Mouse (Mus musculus) kidney, embryonic 14.5 days (tissue): ENCODE measurements around the gene Olfr1056. TPM values are rescaled to one million over a fixed set of nuclear protein-coding genes. Genes with fewer than 3 reads are reported as not detected.
"Not testable (repeated sequence)": the region's sequence is repeated elsewhere in the genome, so short reads cannot be mapped to it uniquely, and the experiment has no call there.

ENCODE experiments used
- ATAC-seq: fragments of 200-750 bp; cut with Nextera tagmentation; 2 replicates; pipeline ENCODE4 v1.8.0; 2017; ENCODE audit warnings: moderate number of reproducible peaks, mild to moderate bottlenecking, moderate TSS enrichment, moderate library complexity; ENCODE audit not compliant: low FRiP score, low TSS enrichment
- H3K27ac ChIP-seq: fragments of 300-500 bp; sonication (generic); 2 replicates; pipeline ENCODE4 v1.5.1; 2014; ENCODE audit warnings: low read depth, mild to moderate bottlenecking, low read length, moderate library complexity, mixed read lengths
- H3K27me3 ChIP-seq: fragments of 300-500 bp; sonication (generic); 2 replicates; pipeline ENCODE4 v1.6.1; 2014; ENCODE audit warnings: mild to moderate bottlenecking, low read length; ENCODE audit not compliant: control insufficient read depth, insufficient read depth
- H3K36me3 ChIP-seq: fragments of 300-500 bp; sonication (generic); 2 replicates; pipeline ENCODE4 v1.6.1; 2014; ENCODE audit warnings: low read length, mixed read lengths; ENCODE audit not compliant: control insufficient read depth, insufficient read depth
- H3K4me1 ChIP-seq: fragments of 300-500 bp; sonication (generic); 2 replicates; pipeline ENCODE4 v1.6.1; 2014; ENCODE audit warnings: low read length, mixed read lengths; ENCODE audit not compliant: control insufficient read depth, insufficient read depth
- H3K4me2 ChIP-seq: fragments of 300-500 bp; sonication (generic); replicated peaks from 2 replicates; pipeline ENCODE4 v1.6.1; 2014; ENCODE audit warnings: low read depth, mild to moderate bottlenecking, low read length
- H3K4me3 ChIP-seq: fragments of 300-500 bp; sonication (generic); 2 replicates; pipeline ENCODE4 v1.5.1; 2014; ENCODE audit warnings: mild to moderate bottlenecking, low read length
- H3K9ac ChIP-seq: fragments of 300-500 bp; sonication (generic); 2 replicates; pipeline ENCODE4 v1.6.1; 2014; ENCODE audit warnings: low read depth, mild to moderate bottlenecking, low read length, moderate library complexity
- H3K9me3 ChIP-seq: fragments of 300-500 bp; sonication (generic); 2 replicates; pipeline ENCODE4 v1.6.1; 2016; ENCODE audit warnings: low read length; ENCODE audit not compliant: control insufficient read depth
- WGBS: fragments of 180-500 bp; shearing (Covaris S2); extraction: QIAGEN DNeasy Blood & Tissue Kit; methylation state at CpG from one replicate; pipeline ENCODE4 v1.1.7; 2014; 5-methylcytosine and 5-hydroxymethylcytosine counted together
- polyA plus RNA-seq: library from polyadenylated mRNA; unstranded; fragments of >200 nt; fragmentation: Nextera tagmentation; extraction: Ambion mirVana; gene quantifications from 2 replicates; pipeline ENCODE4 v1.2.1, GENCODE M21; 2014

The Olfr1056 gene
- polyA plus RNA-seq, result not detected in 2 replicates

- no peaks in the 10 kb centered on the region for H3K36me3 ChIP-seq
- no peak within 1 kb of the TSS for H3K9ac ChIP-seq
- no peak for ATAC-seq
- no peak within 1 kb of the TSS for H3K4me3 ChIP-seq
- no peaks in the 10 kb centered on the region for H3K4me1 ChIP-seq
- H3K27ac ChIP-seq, result no peak within 1 kb of the TSS
- no peak within 1 kb of the TSS for H3K4me2 ChIP-seq
- no peaks in the 10 kb centered on the region for H3K9me3 ChIP-seq
- no peaks in the 10 kb centered on the region for H3K27me3 ChIP-seq
These were observed at the start of gene Olfr1056 for GRCm38 (mm10) chr2:86362369-86362768. Olfr1056 (minus strand) TSS chr2:86362469.

- Histone ChIP-seq H3K9me3 (no peaks in the 10 kb centered on the region), H3K27ac (no peak overlapping the region), H3K4me3 (no peak overlapping the region), H3K4me2 (no peak overlapping the region), H3K36me3 (no peaks in the 10 kb centered on the region), H3K9ac (no peak overlapping the region), H3K27me3 (no peaks in the 10 kb centered on the region), H3K4me1 (no peaks in the 10 kb centered on the region)
- ATAC-seq, result no peak
- WGBS, result 92% methylated on average over 2 of the region's 2 CpGs
These were observed 32.8 kb upstream of the Olfr1056 start for GRCm38 (mm10) chr2:86395114-86395513.

- not testable (repeated sequence) for H3K9ac ChIP-seq, H3K9me3 ChIP-seq, H3K4me2 ChIP-seq, H3K27ac ChIP-seq, H3K27me3 ChIP-seq, ATAC-seq, H3K4me3 ChIP-seq, H3K36me3 ChIP-seq, H3K4me1 ChIP-seq
These were observed 26.2 kb upstream of the Olfr1056 start, which contains the start of gene Olfr1058 for GRCm38 (mm10) chr2:86388461-86388860. Olfr1058 (minus strand) TSS chr2:86388561.

GRCm38 (mm10) chr2:86378293-86378692 lies 16.0 kb upstream of the Olfr1056 start, which contains the start of gene Olfr1057:
Olfr1057 (minus strand) TSS chr2:86378393.
- Histone ChIP-seq H3K9me3 (no peaks in the 10 kb centered on the region), H3K4me1 (no peaks in the 10 kb centered on the region), H3K4me2 (no peak within 1 kb of the TSS), H3K4me3 (no peak within 1 kb of the TSS), H3K27me3 (no peaks in the 10 kb centered on the region), H3K9ac (no peak within 1 kb of the TSS), H3K36me3 (no peaks in the 10 kb centered on the region), H3K27ac (no peak within 1 kb of the TSS)
- no peak for ATAC-seq

GRCm38 (mm10) chr2:86366342-86366741 lies 4.1 kb upstream of the Olfr1056 start:
- H3K4me1 ChIP-seq, H3K36me3 ChIP-seq, H3K4me2 ChIP-seq, H3K9ac ChIP-seq, H3K4me3 ChIP-seq, H3K9me3 ChIP-seq, H3K27ac ChIP-seq, H3K27me3 ChIP-seq, ATAC-seq: not testable (repeated sequence)
- WGBS, result 80% methylated on average over 1 of the region's 6 CpGs

- not testable (repeated sequence) for H3K4me2 ChIP-seq, H3K4me3 ChIP-seq, H3K4me1 ChIP-seq, H3K36me3 ChIP-seq, ATAC-seq, H3K27ac ChIP-seq, H3K9me3 ChIP-seq, H3K27me3 ChIP-seq, H3K9ac ChIP-seq
- WGBS, result 97% methylated on average over 1 of the region's 1 CpGs
These were observed 10.5 kb downstream of the Olfr1056 start for GRCm38 (mm10) chr2:86351751-86352150.

DNA sequence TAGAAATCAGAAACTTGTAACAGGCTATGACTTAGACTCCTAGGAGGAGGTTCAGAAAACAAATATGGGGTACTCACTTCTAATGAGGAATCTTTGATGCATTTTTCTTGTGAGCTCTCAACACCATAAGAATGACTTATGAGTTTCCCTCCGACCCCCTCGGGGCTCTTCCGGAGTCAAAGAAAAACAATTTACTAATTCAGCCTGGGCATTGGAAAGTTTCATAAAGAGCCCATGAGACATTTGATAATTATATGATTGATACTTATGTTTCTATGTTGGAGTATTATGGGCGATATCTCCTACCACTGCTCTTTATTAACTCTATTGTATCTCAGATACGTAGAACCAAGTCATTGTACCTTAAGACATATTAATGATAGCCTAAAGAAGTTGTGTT lies 12.1 kb downstream of the Olfr1056 start, which contains the start of gene Olfr1055:
Olfr1055 (minus strand) TSS at position 101 of the 400 bp plus-strand sequence.
- Histone ChIP-seq H3K36me3 (no peaks in the 10 kb centered on the region), H3K4me2 (no peak within 1 kb of the TSS), H3K27ac (no peak within 1 kb of the TSS), H3K4me3 (no peak within 1 kb of the TSS), H3K4me1 (no peaks in the 10 kb centered on the region), H3K9ac (no peak within 1 kb of the TSS), H3K9me3 (no peaks in the 10 kb centered on the region), H3K27me3 (no peaks in the 10 kb centered on the region)
- ATAC-seq, result no peak
- 78% methylated on average over 5 of the region's 5 CpGs for WGBS

DNA sequence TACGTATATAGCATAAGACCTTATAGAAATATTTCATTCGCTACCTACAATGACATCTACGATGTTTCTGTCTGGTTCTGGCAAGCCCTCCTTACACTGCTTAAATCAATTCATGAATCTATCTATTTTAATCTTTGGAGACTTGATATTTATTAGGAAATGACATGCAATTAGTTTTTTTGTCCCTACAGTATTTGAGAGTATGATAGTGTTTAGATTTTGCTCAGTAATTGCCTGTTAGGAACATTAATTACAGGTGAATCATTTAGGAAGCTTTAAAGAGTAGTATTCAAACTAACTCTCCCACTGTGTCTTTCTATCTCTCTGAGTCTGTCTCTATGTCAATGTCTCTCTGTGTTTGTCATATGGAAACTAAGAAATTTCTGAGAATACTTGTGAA lies 26.9 kb downstream of the Olfr1056 start, which contains the start of gene Olfr1054:
Olfr1054 (minus strand) TSS at position 101 of the 400 bp plus-strand sequence.
- no peak for ATAC-seq
- 85% methylated on average over 3 of the region's 3 CpGs for WGBS

GRCm38 (mm10) chr2:86315184-86315583 lies 47.1 kb downstream of the Olfr1056 start, which contains the start of gene Olfr1053:
Olfr1053 (minus strand) TSS chr2:86315284.
- H3K27me3 ChIP-seq, result no peaks in the 10 kb centered on the region
- 69% methylated on average over 3 of the region's 3 CpGs for WGBS
- no peak within 1 kb of the TSS for H3K9ac ChIP-seq
- H3K36me3 ChIP-seq, result no peaks in the 10 kb centered on the region
- no peak within 1 kb of the TSS for H3K27ac ChIP-seq
- H3K4me1 ChIP-seq, result no peaks in the 10 kb centered on the region
- H3K9me3 ChIP-seq, result no peaks in the 10 kb centered on the region
- no peak within 1 kb of the TSS for H3K4me2 ChIP-seq
- ATAC-seq, result no peak
- no peak within 1 kb of the TSS for H3K4me3 ChIP-seq

More for the DNA sequence above, 26.9 kb downstream of the Olfr1056 start, which contains the start of gene Olfr1054:
- H3K4me2 ChIP-seq, result no peak within 1 kb of the TSS
- no peak within 1 kb of the TSS for H3K4me3 ChIP-seq
- no peaks in the 10 kb centered on the region for H3K27me3 ChIP-seq
- no peak within 1 kb of the TSS for H3K9ac ChIP-seq
- H3K27ac ChIP-seq, result no peak within 1 kb of the TSS
- no peaks in the 10 kb centered on the region for H3K4me1 ChIP-seq
- H3K36me3 ChIP-seq, result no peaks in the 10 kb centered on the region
- no peaks in the 10 kb centered on the region for H3K9me3 ChIP-seq
